Comparison of ENCODE assay signal across 19 mouse cellular contexts in the genomic region with DNA sequence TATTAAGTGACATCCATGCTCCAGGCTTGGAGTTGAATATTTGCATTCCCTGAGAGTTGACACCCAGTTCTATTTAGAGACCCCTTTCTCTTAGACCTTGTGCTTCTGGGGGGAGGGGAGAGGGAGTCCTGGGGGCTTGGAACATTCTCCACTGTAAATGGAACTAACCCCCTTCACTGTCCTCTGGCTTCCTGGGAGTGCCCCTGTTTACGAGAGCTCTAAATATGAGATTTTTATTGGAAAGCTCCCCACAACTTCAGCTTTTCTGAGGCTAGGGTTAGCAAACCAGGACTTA.
A peak's percentile ranks its signal among the peaks of the same experiment; 100 is the strongest.
DNase-seq lines count a peak whose midpoint lies in the region; ATAC-seq and TF ChIP-seq lines count a peak whose summit lies in the region.
"Had no signal": no experiment of that assay in that cellular context is flagged by ENCODE, and none has a peak within 500 bp of the region (broad histone marks: within the 10 kb centered on the region; RNA-seq: fewer than 3 reads in every experiment).

No protein-coding gene starts in this region.

- H3K4me2 ChIP-seq in lung, embryonic 14.5 days = no peak overlapping the region
- H3K4me2 ChIP-seq: embryonic facial prominence, embryonic 13.5 days; heart, embryonic 15.5 days; stomach, embryonic 15.5 days had no signal

- no peaks in the 10 kb centered on the region for H3K27me3 ChIP-seq in heart, embryonic 10.5 days (ENCODE audit: insufficient read depth, poor library complexity, severe bottlenecking)
- H3K27me3 ChIP-seq in lung, embryonic 14.5 days (ENCODE audit: insufficient read depth, low read length) = no peaks in the 10 kb centered on the region
- H3K27me3 ChIP-seq in midbrain, embryonic 10.5 days (ENCODE audit: low read depth, poor library complexity, severe bottlenecking) = no peaks in the 10 kb centered on the region; the same call in 1 of the 2 replicates
- H3K27me3 ChIP-seq: CH12.LX; embryonic facial prominence, embryonic 13.5 days; heart, embryonic 15.5 days; stomach, embryonic 15.5 days had no signal

- intact Hi-C loops in gastrocnemius, postnatal 14 days (cut with DNase I; ENCODE audit: low total_unique reads) = no loop called here

- no peaks in the 10 kb centered on the region for H3K9me3 ChIP-seq in heart, embryonic 10.5 days
- no peaks in the 10 kb centered on the region for H3K9me3 ChIP-seq in lung, embryonic 14.5 days (ENCODE audit: low read depth, low read length)
- no peaks in the 10 kb centered on the region; the same call in 1 of the 2 replicates for H3K9me3 ChIP-seq in midbrain, embryonic 10.5 days (replicated peaks)
- H3K9me3 ChIP-seq: embryonic facial prominence, embryonic 13.5 days; heart, embryonic 15.5 days; stomach, embryonic 15.5 days had no signal

- no peak for ATAC-seq in lung, embryonic 14.5 days (ENCODE audit: insufficient read depth)

- peaks cover 49% of the 10 kb centered on the region for H3K4me1 ChIP-seq in heart, embryonic 10.5 days
- H3K4me1 ChIP-seq in lung, embryonic 14.5 days (ENCODE audit: insufficient read depth) = no peaks in the 10 kb centered on the region
- peaks cover 51% of the 10 kb centered on the region for H3K4me1 ChIP-seq in midbrain, embryonic 10.5 days

- H3K4me3 ChIP-seq in heart, embryonic 10.5 days = no peak overlapping the region
- H3K4me3 ChIP-seq in lung, embryonic 14.5 days (ENCODE audit: low read depth, low read length) = no peak overlapping the region
- no peak overlapping the region for H3K4me3 ChIP-seq in midbrain, embryonic 10.5 days
- H3K4me3 ChIP-seq: embryonic facial prominence, embryonic 13.5 days; heart, embryonic 15.5 days; layer of hippocampus, adult 2 months; left cerebral cortex, adult 2 months; myocyte; stomach, embryonic 15.5 days had no signal

- 70% methylated on average over 1 of the region's 1 CpGs for WGBS in heart, embryonic 10.5 days
- 63% methylated on average over 1 of the region's 1 CpGs for WGBS in lung, embryonic 14.5 days
- WGBS in midbrain, embryonic 10.5 days = 59% methylated on average over 1 of the region's 1 CpGs

- no peaks in the 10 kb centered on the region for H3K36me3 ChIP-seq in heart, embryonic 10.5 days
- no peaks in the 10 kb centered on the region for H3K36me3 ChIP-seq in lung, embryonic 14.5 days (ENCODE audit: insufficient read depth)
- H3K36me3 ChIP-seq in midbrain, embryonic 10.5 days = no peaks in the 10 kb centered on the region
- H3K36me3 ChIP-seq: embryonic facial prominence, embryonic 13.5 days; heart, embryonic 15.5 days; stomach, embryonic 15.5 days had no signal

- no peak overlapping the region for H3K9ac ChIP-seq in lung, embryonic 14.5 days
- H3K9ac ChIP-seq: embryonic facial prominence, embryonic 13.5 days; heart, embryonic 15.5 days; stomach, embryonic 15.5 days had no signal

- peak overlapping the region; percentile 74 for H3K27ac ChIP-seq in heart, embryonic 10.5 days
- H3K27ac ChIP-seq in lung, embryonic 14.5 days (ENCODE audit: low read depth) = peak overlapping the region; percentile 15
- peak overlapping the region; percentile 83 for H3K27ac ChIP-seq in midbrain, embryonic 10.5 days (replicated peaks)
- H3K27ac ChIP-seq: heart, embryonic 15.5 days; layer of hippocampus, adult 2 months; left cerebral cortex, adult 2 months; stomach, embryonic 15.5 days had no signal

- no peak for TF ChIP-seq CTCF in lung, embryonic 14.5 days (IDR thresholded peaks at IDR 0.05; ENCODE audit: low read depth)

- no peak for DNase-seq in heart, embryonic 10.5 days (ENCODE audit: low spot score)
- no peak for DNase-seq in heart, adult 8-10 months (ENCODE audit: low spot score)
- no peak for DNase-seq in lung, embryonic 14.5 days
- no peak for DNase-seq in lung, postnatal 4 days
- no peak for DNase-seq in midbrain, embryonic 10.5 days (ENCODE audit: low spot score)
- DNase-seq in gastrocnemius, adult 8-10 months (ENCODE audit: low spot score in 2 of 2) = no peak
- DNase-seq in gastrocnemius, postnatal 14 days = no peak
- no peak for DNase-seq in thymus, postnatal 14 days
- DNase-seq: cerebellum, postnatal 14 days; gastrocnemius, postnatal 25 days; lung, adult 2 months; spleen, adult 18-20 months had no signal

Comparison
In these comparisons a context has a peak if more than half of its experiments do, and no peak if none do; other contexts are left out.
1. H3K27ac ChIP-seq: peak in every context shown above with its lines; median percentile 83 in midbrain, embryonic 10.5 days; 74 in heart, embryonic 10.5 days; 15 in lung, embryonic 14.5 days.